Mouse (Mus musculus) E14TG2a.4 (cell line): ENCODE results near the gene Disp1.

Source experiments
- CTCF ChIP-seq: conservative IDR thresholded peaks from 2 replicates; pipeline ENCODE4 v1.5.1; 2014; ENCODE audit warnings: low read length
- NANOG ChIP-seq: IDR thresholded peaks from 2 replicates; pipeline ENCODE4 v1.6.1; 2014; ENCODE audit warnings: borderline replicate concordance, low read length, mixed read lengths
- POU5F1 ChIP-seq: IDR thresholded peaks from 2 replicates; pipeline ENCODE4 v1.6.1; 2014; ENCODE audit warnings: low read length, borderline replicate concordance

- no peak for TF ChIP-seq CTCF
- no peak for TF ChIP-seq NANOG
- no peak for TF ChIP-seq POU5F1
Observed at GRCm38 (mm10) chr1:183215706-183216105, 5.6 kb downstream of the Disp1 start.
